Mouse (Mus musculus) liver, embryonic 11.5 days (tissue): ENCODE measurements around the gene Mcf2l. TPM values are rescaled to one million over a fixed set of nuclear protein-coding genes. Genes with fewer than 3 reads are reported as not detected.
A peak's percentile ranks its signal among the peaks of the same experiment; 100 is the strongest.

ENCODE experiments used
- ATAC-seq: fragments of 200-750 bp; cut with Nextera tagmentation; replicated peaks from 2 replicates; pipeline ENCODE4 v1.8.0; 2017; ENCODE audit warnings: moderate number of reproducible peaks, mild to moderate bottlenecking, moderate TSS enrichment, moderate library complexity; ENCODE audit not compliant: low FRiP score
- DNase-seq: peaks from one replicate; pipeline ENCODE4 v3.0.0-alpha.2; 2017; ENCODE audit warnings: low spot score
- H3K27ac ChIP-seq: fragments of 300-500 bp; sonication (generic); 2 replicates; pipeline ENCODE4 v1.5.1; 2014; ENCODE audit warnings: mild to moderate bottlenecking, low read depth, low read length, control low read depth
- H3K27me3 ChIP-seq: fragments of 300-500 bp; sonication (generic); replicated peaks from 2 replicates; pipeline ENCODE4 v1.6.1; 2014; ENCODE audit warnings: low read length, mixed read lengths; ENCODE audit not compliant: control insufficient read depth, insufficient read depth
- H3K36me3 ChIP-seq: fragments of 300-500 bp; sonication (generic); 2 replicates; pipeline ENCODE4 v1.6.1; 2014; ENCODE audit warnings: mild to moderate bottlenecking, low read length, moderate library complexity, mixed read lengths; ENCODE audit not compliant: control insufficient read depth, insufficient read depth
- H3K4me1 ChIP-seq: fragments of 300-500 bp; sonication (generic); replicated peaks from 2 replicates; pipeline ENCODE4 v1.6.1; 2014; ENCODE audit warnings: low read length, mixed read lengths; ENCODE audit not compliant: control insufficient read depth, insufficient read depth
- H3K4me2 ChIP-seq: fragments of 300-500 bp; sonication (generic); 2 replicates; pipeline ENCODE4 v1.6.1; 2014; ENCODE audit warnings: mild to moderate bottlenecking, control low read depth, moderate library complexity
- H3K4me3 ChIP-seq: fragments of 300-500 bp; sonication (generic); 2 replicates; pipeline ENCODE4 v1.5.1; 2014; ENCODE audit warnings: low read depth, low read length, control low read depth
- H3K9ac ChIP-seq: fragments of 300-500 bp; sonication (generic); 2 replicates; pipeline ENCODE4 v1.6.1; 2014; ENCODE audit warnings: low read depth, low read length, control low read depth
- H3K9me3 ChIP-seq: fragments of 300-500 bp; sonication (generic); 2 replicates; pipeline ENCODE4 v1.6.1; 2016; ENCODE audit warnings: low read length, inconsistent platforms, mixed read lengths; ENCODE audit not compliant: control insufficient read depth
- WGBS: fragments of 180-500 bp; shearing (Covaris S2); extraction: QIAGEN DNeasy Blood & Tissue Kit; methylation state at CpG from one replicate; pipeline ENCODE4 v1.1.7; 2014; 5-methylcytosine and 5-hydroxymethylcytosine counted together
- polyA plus RNA-seq: library from polyadenylated mRNA; unstranded; fragments of >200 nt; fragmentation: Nextera tagmentation; extraction: Ambion mirVana; gene quantifications from 2 replicates; pipeline ENCODE4 v1.2.1, GENCODE M21; 2014

Mcf2l gene
- polyA plus RNA-seq, 1 experiment from 2014 or later, result 4.3 TPM

DNA sequence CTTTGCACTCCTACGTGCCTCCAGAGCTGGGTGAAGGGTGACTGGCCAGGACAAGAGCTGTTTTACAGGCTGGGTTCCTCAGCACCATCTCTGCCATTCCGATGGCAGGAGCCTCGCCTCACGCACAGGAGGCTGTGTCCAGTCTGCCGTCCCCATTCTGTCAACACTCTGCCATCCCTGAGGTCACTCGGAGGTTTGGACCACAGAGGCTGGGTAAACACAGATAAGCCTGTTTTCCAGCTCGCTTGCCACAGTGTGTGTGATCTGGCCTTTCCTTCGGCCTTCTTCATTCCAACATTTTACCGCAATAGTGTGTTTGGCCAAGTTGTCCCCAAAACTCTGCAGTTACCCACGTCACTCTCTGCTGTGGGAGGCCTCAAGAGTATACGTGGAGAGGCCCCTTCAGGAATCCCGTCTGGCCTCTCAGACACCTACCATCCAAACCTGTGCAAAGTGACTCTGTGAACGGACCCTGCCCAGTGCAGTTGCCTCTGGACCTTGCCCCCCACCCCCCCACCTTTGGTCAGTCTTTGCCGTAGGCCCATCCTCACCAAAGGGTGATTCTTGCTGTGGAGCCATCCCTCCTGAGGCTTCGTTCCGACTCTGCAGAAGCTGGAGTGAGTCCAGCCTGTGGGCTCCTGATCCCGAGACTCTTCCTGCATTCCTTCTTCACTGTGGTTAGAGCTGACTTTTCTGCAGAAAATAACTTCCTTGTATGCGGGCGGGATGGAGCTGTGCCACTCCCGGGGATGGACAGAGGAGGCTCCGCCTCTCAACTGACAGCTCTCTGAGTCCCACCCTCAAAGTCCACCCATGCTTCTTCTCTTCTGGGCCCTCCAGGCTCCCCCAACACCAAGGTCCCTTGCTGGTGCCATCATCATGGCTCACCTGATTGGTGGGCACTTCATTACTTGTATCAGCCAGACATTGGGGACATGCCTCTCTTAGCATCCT lies 9.7 kb downstream of the Mcf2l start:
- Histone ChIP-seq H3K27me3 (no peaks in the 10 kb centered on the region; the same call in 1 of the 2 replicates), H3K4me2 (peak overlapping the region; percentile 6; the same call in 1 of the 2 replicates), H3K36me3 (no peaks in the 10 kb centered on the region), H3K9me3 (no peaks in the 10 kb centered on the region), H3K9ac (no peak overlapping the region), H3K4me3 (no peak overlapping the region), H3K4me1 (peaks cover 7% of the 10 kb centered on the region; the same call in 1 of the 2 replicates), H3K27ac (no peak overlapping the region)
- DNase-seq (no peak), ATAC-seq (no peak; the same call in 1 of the 2 replicates)
- WGBS, result 60% methylated on average over 21 of the region's 21 CpGs

DNA sequence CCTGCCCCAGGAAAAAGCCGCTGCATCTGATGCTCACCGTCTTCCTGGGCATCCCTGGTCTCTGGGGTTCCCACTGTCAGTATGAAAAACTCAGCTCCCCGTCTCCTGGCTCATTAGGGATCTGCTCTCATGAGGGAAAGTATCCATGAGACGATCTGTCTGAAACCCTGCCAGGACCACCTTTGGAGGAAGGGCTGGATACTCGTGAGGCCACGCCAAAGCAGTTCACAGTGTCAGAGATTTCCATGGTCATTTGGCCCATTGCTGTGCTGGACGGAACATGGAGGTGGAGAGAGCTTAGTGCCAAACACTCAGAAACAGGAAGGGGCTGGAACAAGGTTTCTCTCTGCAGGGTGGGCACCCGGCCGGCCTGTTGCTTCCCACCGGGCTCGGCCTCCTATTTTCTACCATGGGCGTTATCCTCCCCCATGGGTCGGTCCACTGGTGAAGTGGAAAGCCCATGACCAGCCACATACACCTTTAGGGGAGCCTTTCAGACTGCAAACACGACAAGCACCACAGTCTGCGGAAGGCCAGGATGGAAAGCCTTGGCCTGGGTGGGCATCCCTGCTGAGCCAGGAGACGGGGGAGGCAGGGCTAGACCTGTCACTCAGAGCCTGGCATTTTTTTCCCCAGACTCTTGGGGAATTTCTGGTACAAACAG lies 14.3 kb downstream of the Mcf2l start:
- no peaks in the 10 kb centered on the region for H3K36me3 ChIP-seq
- peaks cover 3% of the 10 kb centered on the region; the same call in 1 of the 2 replicates for H3K27me3 ChIP-seq
- peaks cover 2% of the 10 kb centered on the region; the same call in 1 of the 2 replicates for H3K4me1 ChIP-seq
- DNase-seq (no peak), ATAC-seq (no peak)
- no peak overlapping the region for H3K9ac ChIP-seq
- H3K4me3 ChIP-seq, result no peak overlapping the region
- H3K9me3 ChIP-seq, result no peaks in the 10 kb centered on the region
- H3K27ac ChIP-seq, result no peak overlapping the region
- WGBS, result 82% methylated on average over 16 of the region's 16 CpGs
- no peak overlapping the region for H3K4me2 ChIP-seq

DNA sequence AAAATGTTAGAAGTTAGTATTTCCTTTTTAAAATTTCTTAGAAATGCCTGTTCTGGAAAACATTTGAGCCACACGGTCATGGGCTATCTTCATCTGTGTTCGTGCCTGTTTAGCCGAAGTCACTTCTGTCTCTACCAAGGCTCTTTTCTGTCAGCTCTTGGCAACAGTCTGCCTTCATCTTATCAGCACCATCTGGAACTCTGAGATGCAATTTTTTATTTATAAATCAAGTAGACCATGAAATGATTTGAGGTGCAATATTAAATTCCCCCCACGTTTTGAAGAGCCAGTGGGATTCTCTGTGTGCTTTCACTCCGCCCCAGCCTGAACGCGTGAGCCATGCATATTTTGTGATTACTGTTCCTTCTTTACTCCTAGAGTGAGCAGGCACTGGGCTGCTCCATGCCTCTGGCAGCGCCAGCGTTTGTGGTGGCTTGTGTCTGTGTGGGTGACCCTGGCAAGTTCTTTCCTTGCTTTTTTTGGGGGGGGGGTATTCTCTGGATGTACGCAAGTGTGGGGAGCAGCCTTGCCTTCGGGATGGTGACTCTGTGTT lies 15.5 kb downstream of the Mcf2l start:
- DNase-seq, result no peak
- Histone ChIP-seq H3K4me2 (no peak overlapping the region), H3K9ac (no peak overlapping the region), H3K36me3 (no peaks in the 10 kb centered on the region), H3K27ac (no peak overlapping the region), H3K4me3 (no peak overlapping the region), H3K27me3 (peaks cover 3% of the 10 kb centered on the region; the same call in 1 of the 2 replicates), H3K9me3 (no peaks in the 10 kb centered on the region), H3K4me1 (no peaks in the 10 kb centered on the region)
- 87% methylated on average over 11 of the region's 11 CpGs for WGBS
- ATAC-seq, result no peak

DNA sequence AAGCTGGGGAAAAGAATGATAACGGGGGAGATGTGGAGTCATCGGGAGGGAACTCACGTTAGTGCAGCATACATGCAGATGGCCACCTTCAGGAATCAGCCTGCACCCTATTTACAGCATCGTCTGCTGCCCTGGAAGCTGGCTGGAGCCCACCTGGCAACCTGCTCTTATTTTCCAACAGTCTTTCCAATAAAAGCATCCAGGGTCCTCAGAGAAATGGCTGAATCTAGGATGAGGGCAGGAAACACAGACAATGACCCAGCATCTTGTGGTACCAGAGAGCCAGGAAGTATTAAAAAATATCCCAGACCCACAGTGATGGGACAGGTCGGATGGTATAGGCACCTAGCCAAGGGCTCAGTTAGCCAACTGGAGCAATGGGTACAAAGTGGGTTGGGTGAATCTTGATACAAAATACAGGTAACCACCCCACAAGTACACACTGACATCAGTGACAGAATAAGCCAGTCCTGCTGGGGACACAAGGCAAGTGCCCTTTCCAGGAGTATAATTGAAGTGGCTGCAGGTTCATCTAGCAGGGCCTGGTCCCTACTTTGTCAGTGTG lies 19.4 kb downstream of the Mcf2l start:
- DNase-seq (no peak), ATAC-seq (no peak)
- no peaks in the 10 kb centered on the region for H3K36me3 ChIP-seq
- H3K4me2 ChIP-seq, result no peak overlapping the region
- peaks cover 5% of the 10 kb centered on the region; the same call in 1 of the 2 replicates for H3K4me1 ChIP-seq
- WGBS, result 65% methylated on average over 5 of the region's 5 CpGs
- no peak overlapping the region for H3K27ac ChIP-seq
- no peaks in the 10 kb centered on the region for H3K9me3 ChIP-seq
- H3K27me3 ChIP-seq, result peaks cover 3% of the 10 kb centered on the region; the same call in 1 of the 2 replicates
- H3K9ac ChIP-seq, result no peak overlapping the region
- no peak overlapping the region for H3K4me3 ChIP-seq

DNA sequence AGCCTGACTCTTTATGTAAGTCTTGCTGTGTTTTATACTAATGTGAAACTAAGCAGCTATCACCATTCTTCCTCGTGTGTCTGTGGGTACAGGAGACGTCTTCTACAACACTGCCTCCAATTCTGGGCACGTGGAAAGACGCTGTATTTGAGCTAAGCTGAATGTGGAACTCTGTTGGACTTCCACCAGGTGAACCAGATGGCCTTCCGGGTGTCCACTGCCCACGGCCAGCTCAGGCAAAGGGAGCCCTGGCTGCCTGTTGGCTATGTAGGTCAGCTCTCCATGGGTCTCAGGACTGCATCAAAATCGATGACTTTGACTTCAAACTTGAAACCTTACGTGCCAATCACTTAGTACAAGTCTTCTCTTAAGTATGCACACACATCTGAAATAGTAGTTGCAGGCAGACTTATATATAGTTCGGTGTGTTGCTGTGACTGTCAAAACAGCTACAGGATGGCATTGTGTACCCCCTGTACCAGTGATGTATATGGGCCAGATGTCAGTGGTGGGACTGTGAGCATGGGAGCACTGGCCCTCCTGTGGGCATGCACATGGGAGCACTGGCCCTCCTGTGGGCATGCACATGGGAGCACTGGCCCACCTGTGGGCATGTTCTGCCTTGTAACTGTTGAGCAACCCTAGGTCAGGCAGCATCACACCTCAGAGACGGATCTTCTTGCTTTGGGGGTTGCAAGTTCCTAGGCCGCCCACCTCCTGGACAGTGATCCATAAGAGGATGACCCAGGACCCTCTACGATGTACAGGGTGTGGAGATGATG lies 20.4 kb downstream of the Mcf2l start:
- Histone ChIP-seq H3K36me3 (no peaks in the 10 kb centered on the region), H3K27ac (no peak overlapping the region), H3K4me3 (no peak overlapping the region), H3K4me2 (no peak overlapping the region), H3K9ac (no peak overlapping the region), H3K9me3 (no peaks in the 10 kb centered on the region), H3K27me3 (peaks cover 3% of the 10 kb centered on the region; the same call in 1 of the 2 replicates), H3K4me1 (peaks cover 5% of the 10 kb centered on the region; the same call in 1 of the 2 replicates)
- ATAC-seq (no peak), DNase-seq (no peak)
- 76% methylated on average over 12 of the region's 12 CpGs for WGBS

DNA sequence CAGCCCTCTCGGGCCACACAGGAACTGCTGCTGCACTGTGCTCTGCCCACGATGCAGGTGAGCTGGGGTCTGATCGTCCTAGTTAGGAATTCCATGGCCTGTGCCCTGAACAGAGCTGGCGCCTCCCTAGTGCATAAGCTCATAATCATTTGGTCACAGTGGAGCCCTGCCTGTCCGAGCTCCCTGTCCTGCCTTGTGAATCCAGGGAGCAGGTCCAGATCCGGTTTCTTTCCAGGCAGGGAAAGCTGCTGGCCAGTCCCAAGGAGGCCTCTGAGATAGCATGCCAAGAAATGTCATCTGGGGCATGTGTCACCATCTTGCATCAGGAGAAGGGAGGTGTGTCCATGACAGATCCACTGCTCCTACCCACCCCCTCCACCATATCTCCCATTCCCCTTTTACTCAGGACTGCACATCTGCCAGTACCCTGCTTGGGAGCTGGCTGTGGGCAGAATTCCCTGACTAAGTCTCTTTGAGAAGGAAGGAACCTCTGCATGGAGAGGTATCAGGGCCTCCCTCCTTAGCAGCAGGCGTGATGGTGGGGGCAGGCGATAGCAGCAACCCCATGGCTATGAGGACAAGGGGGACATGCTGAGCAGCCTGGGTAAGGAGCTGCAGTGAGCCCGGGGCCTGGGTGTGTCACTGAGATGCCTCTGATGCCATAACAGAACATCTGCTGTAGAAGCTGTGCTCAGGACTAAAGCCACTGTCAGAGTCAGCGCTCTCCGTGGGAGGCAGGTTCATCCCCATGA lies 21.4 kb downstream of the Mcf2l start:
- Histone ChIP-seq H3K4me1 (peaks cover 5% of the 10 kb centered on the region; the same call in 1 of the 2 replicates), H3K9me3 (no peaks in the 10 kb centered on the region), H3K4me3 (no peak overlapping the region), H3K27me3 (peaks cover 2% of the 10 kb centered on the region; the same call in 1 of the 2 replicates), H3K4me2 (no peak overlapping the region), H3K27ac (no peak overlapping the region), H3K36me3 (no peaks in the 10 kb centered on the region), H3K9ac (no peak overlapping the region)
- 74% methylated on average over 11 of the region's 11 CpGs for WGBS
- DNase-seq, result no peak
- ATAC-seq, result no peak

DNA sequence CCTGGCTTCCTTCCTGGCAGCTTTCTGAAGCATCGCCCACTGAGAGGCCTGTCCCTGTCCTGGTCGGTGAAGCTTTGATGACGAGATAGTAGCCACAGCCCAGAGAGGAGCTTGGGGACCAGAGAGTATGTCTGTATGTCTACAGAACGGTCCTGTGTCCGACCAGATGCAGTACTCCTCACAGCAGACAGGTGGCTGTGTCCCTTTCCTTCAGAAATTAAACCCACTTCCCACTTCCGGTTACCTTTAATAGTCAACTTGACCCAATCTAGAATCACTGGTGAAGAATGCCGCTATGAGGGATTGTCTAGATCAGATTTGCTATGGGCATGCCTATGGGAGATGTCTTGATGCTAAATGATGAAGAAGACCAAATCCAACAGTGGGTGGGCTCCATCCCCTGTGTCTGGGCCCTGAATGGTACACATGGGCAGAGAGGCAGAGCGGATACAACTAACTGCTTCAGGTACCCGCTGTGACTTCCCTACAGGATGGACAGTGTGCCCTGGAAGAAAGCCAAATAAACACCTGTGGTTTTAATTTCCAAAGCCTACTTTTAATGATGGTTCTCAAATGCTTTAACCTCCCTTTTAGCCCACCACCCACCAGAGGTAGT lies 22.0 kb downstream of the Mcf2l start:
- DNase-seq, result no peak
- no peak overlapping the region for H3K9ac ChIP-seq
- no peak overlapping the region for H3K27ac ChIP-seq
- no peaks in the 10 kb centered on the region for H3K9me3 ChIP-seq
- no peaks in the 10 kb centered on the region for H3K36me3 ChIP-seq
- H3K27me3 ChIP-seq, result no peaks in the 10 kb centered on the region; the same call in 1 of the 2 replicates
- H3K4me3 ChIP-seq, result no peak overlapping the region
- 70% methylated on average over 9 of the region's 9 CpGs for WGBS
- peaks cover 5% of the 10 kb centered on the region; the same call in 1 of the 2 replicates for H3K4me1 ChIP-seq
- no peak for ATAC-seq
- no peak overlapping the region for H3K4me2 ChIP-seq
